Mouse (Mus musculus): ENCODE measurements around the gene Apol9b. TPM values are rescaled to one million over a fixed set of nuclear protein-coding genes. Genes with fewer than 3 reads are reported as not detected.

Apol9b gene
- total RNA-seq, 2 experiments from 2014 or later, result not detected

GRCm38 (mm10) chr15:77756081-77756480 is 27.2 kb downstream of the Apol9b start:
- Histone ChIP-seq H3K27ac (no peak overlapping the region), H3K4me3 (peak overlapping the region; percentile 40; the same call in 1 of the 2 replicates)
- no peak for TF ChIP-seq CTCF (conservative IDR thresholded peaks at IDR 0.05)
- no peak for DNase-seq (ENCODE audit: low spot score in 2 of 2)

GRCm38 (mm10) chr15:77756848-77757247 is 28.0 kb downstream of the Apol9b start, which contains the start of gene Apol8:
Gene Apol8, minus strand, starts transcription at chr15:77757003.
- DNase-seq (ENCODE audit: low spot score in 2 of 2), result peak; percentile 57 to 76
- peak; percentile 95 for TF ChIP-seq CTCF (conservative IDR thresholded peaks at IDR 0.05)
- no peak within 1 kb of the TSS for H3K27ac ChIP-seq
- peak within 1 kb of the TSS; percentile 40 for H3K4me3 ChIP-seq

- Histone ChIP-seq H3K4me3 (no peak overlapping the region), H3K27ac (no peak overlapping the region)
- DNase-seq (ENCODE audit: low spot score in 2 of 2), result no peak
- peak; percentile 42 for TF ChIP-seq CTCF (conservative IDR thresholded peaks at IDR 0.05)
Observed at GRCm38 (mm10) chr15:77757586-77758226, 28.9 kb downstream of the Apol9b start.

GRCm38 (mm10) chr15:77760037-77760436 is 31.2 kb downstream of the Apol9b start:
- TF ChIP-seq CTCF (conservative IDR thresholded peaks at IDR 0.05), result no peak
- no peak overlapping the region for H3K4me3 ChIP-seq
- H3K27ac ChIP-seq, result peak overlapping the region; percentile 57; the same call in 1 of the 2 replicates
- DNase-seq (ENCODE audit: low spot score in 2 of 2), result no peak

- Histone ChIP-seq H3K27ac (peak overlapping the region; percentile 57), H3K4me3 (no peak overlapping the region)
- no peak for TF ChIP-seq CTCF (conservative IDR thresholded peaks at IDR 0.05)
- no peak for DNase-seq (ENCODE audit: low spot score in 2 of 2)
Observed at GRCm38 (mm10) chr15:77761083-77761482, 32.2 kb downstream of the Apol9b start.

GRCm38 (mm10) chr15:77761561-77762380 is 32.9 kb downstream of the Apol9b start:
- peak; percentile 26 to 65 for DNase-seq (ENCODE audit: low spot score in 2 of 2)
- TF ChIP-seq CTCF (conservative IDR thresholded peaks at IDR 0.05), result peak; percentile 88
- H3K4me3 ChIP-seq, result no peak overlapping the region
- H3K27ac ChIP-seq, result peak overlapping the region; percentile 28; the same call in 1 of the 2 replicates

- H3K27ac ChIP-seq, result peak overlapping the region; percentile 48; the same call in 1 of the 2 replicates
- no peak for TF ChIP-seq CTCF (conservative IDR thresholded peaks at IDR 0.05)
- DNase-seq (ENCODE audit: low spot score in 2 of 2), result no peak
- H3K4me3 ChIP-seq, result no peak overlapping the region
Observed at GRCm38 (mm10) chr15:77763050-77763449, 34.2 kb downstream of the Apol9b start.

GRCm38 (mm10) chr15:77763702-77764101 is 34.9 kb downstream of the Apol9b start:
- TF ChIP-seq CTCF (conservative IDR thresholded peaks at IDR 0.05), result no peak
- DNase-seq (ENCODE audit: low spot score in 2 of 2), result no peak

GRCm38 (mm10) chr15:77764391-77765006 is 35.7 kb downstream of the Apol9b start:
- H3K4me3 ChIP-seq, result no peak overlapping the region
- no peak for DNase-seq (ENCODE audit: low spot score in 2 of 2)
- peak overlapping the region; percentile 48; the same call in 1 of the 2 replicates for H3K27ac ChIP-seq
- TF ChIP-seq CTCF (conservative IDR thresholded peaks at IDR 0.05), result no peak

More at GRCm38 (mm10) chr15:77763702-77764101, 34.9 kb downstream of the Apol9b start:
- H3K27ac ChIP-seq, result peak overlapping the region; percentile 48; the same call in 1 of the 2 replicates
- H3K4me3 ChIP-seq, result no peak overlapping the region

GRCm38 (mm10) chr15:77765484-77766093 is 36.8 kb downstream of the Apol9b start:
- no peak for TF ChIP-seq CTCF (conservative IDR thresholded peaks at IDR 0.05)
- Histone ChIP-seq H3K27ac (0 out of 2 replicates have a peak overlapping the region, but pooled peaks have one; percentile 48), H3K4me3 (no peak overlapping the region)
- no peak for DNase-seq (ENCODE audit: low spot score in 2 of 2)

GRCm38 (mm10) chr15:77766981-77767380 is 38.1 kb downstream of the Apol9b start:
- no peak for DNase-seq (ENCODE audit: low spot score in 2 of 2)
- Histone ChIP-seq H3K27ac (no peak overlapping the region), H3K4me3 (no peak overlapping the region)
- no peak for TF ChIP-seq CTCF (conservative IDR thresholded peaks at IDR 0.05)

- H3K27ac ChIP-seq, result peak overlapping the region; percentile 76
- H3K4me3 ChIP-seq, result no peak overlapping the region
- no peak for TF ChIP-seq CTCF (conservative IDR thresholded peaks at IDR 0.05)
- no peak for DNase-seq (ENCODE audit: low spot score in 2 of 2)
Observed at GRCm38 (mm10) chr15:77770341-77770740, 41.5 kb downstream of the Apol9b start.

Measured in layer of hippocampus, adult 2 months (tissue).